Mouse (Mus musculus): ENCODE measurements around the gene Brpf3.

- TF ChIP-seq ZC3H11A (IDR thresholded peaks at IDR 0.05; ENCODE audit: low read depth, low read length) (no peak), MYC (IDR thresholded peaks at IDR 0.05; ENCODE audit: low read depth, low read length) (no peak), HCFC1 (IDR thresholded peaks at IDR 0.05; ENCODE audit: low read depth, low read length) (no peak), USF1 (IDR thresholded peaks at IDR 0.05; ENCODE audit: low read depth, low read length) (no peak), PAX5 (IDR thresholded peaks at IDR 0.05; ENCODE audit: low read length) (no peak), CTCF (conservative IDR thresholded peaks at IDR 0.05 in 1 of 2, IDR thresholded peaks at IDR 0.05 in 1 of 2; ENCODE audit: low read depth in 2 of 2, low read length in 2 of 2) (no peak), ELF1 (IDR thresholded peaks at IDR 0.05; ENCODE audit: low read depth, low read length) (no peak), NELFE (IDR thresholded peaks at IDR 0.05; ENCODE audit: low read depth, low read length) (no peak), POLR2AphosphoS2 (IDR thresholded peaks at IDR 0.05; ENCODE audit: low read depth, low read length) (no peak), TCF12 (IDR thresholded peaks at IDR 0.05; ENCODE audit: low read depth, low read length) (no peak), MXI1 (IDR thresholded peaks at IDR 0.05; ENCODE audit: low read depth, low read length) (no peak), POLR2A (IDR thresholded peaks at IDR 0.05; ENCODE audit: low read depth, low read length) (no peak), EP300 (IDR thresholded peaks at IDR 0.05; ENCODE audit: low read length) (no peak)
Measured at GRCm38 (mm10) chr17:28785036-28785435, 15.9 kb upstream of the Brpf3 start.
